Mouse (Mus musculus) myocyte (in vitro differentiated cells): ENCODE data around the gene Rnf186. TPM values are rescaled to one million over a fixed set of nuclear protein-coding genes. Genes with fewer than 3 reads are reported as not detected.

Experiments used
- H3K27me3 ChIP-seq: one replicate; pipeline ENCODE4 v1.6.1; 2011; ENCODE audit not compliant: control insufficient read depth, insufficient read depth, insufficient read length
- H3K36me3 ChIP-seq: one replicate; pipeline ENCODE4 v1.6.1; 2011; ENCODE audit not compliant: control insufficient read depth, insufficient read depth
- H3K4me2 ChIP-seq: one replicate; pipeline ENCODE4 v1.6.1; 2011; ENCODE audit warnings: low read depth, control low read depth
- H3K4me3 ChIP-seq: one replicate; pipeline ENCODE4 v1.5.1; 2011; ENCODE audit warnings: mild to moderate bottlenecking, control low read depth, moderate library complexity
- H3K79me2 ChIP-seq: one replicate; pipeline ENCODE4 v1.6.1; 2011; ENCODE audit not compliant: control insufficient read depth, insufficient read depth
- H3ac ChIP-seq: one replicate; pipeline ENCODE4 v1.6.1; 2011; ENCODE audit not compliant: control insufficient read depth, insufficient read length
- CEBPB ChIP-seq: IDR thresholded peaks from 2 replicates; pipeline ENCODE4 v1.6.1; 2011; ENCODE audit warnings: mild to moderate bottlenecking, moderate library complexity; ENCODE audit not compliant: poor library complexity, insufficient read depth, severe bottlenecking
- E2F4 ChIP-seq: IDR thresholded peaks from one replicate; pipeline ENCODE4 v1.6.1; 2011; ENCODE audit warnings: mild to moderate bottlenecking, control low read depth, moderate library complexity; ENCODE audit not compliant: insufficient read depth
- MAX ChIP-seq: IDR thresholded peaks from one replicate; pipeline ENCODE4 v1.6.1; 2011; ENCODE audit warnings: low read depth, mild to moderate bottlenecking, control low read depth
- MYOD1 ChIP-seq, 3 experiments: IDR thresholded peaks; one replicate each; pipeline ENCODE4 v1.6.1; 2011; ENCODE audit warnings: control low read depth in 2 of 3, low read depth in 2 of 3, mild to moderate bottlenecking in 2 of 3, moderate library complexity in 1 of 3; ENCODE audit not compliant: insufficient read length in 2 of 3, control insufficient read depth in 1 of 3
- MYOG ChIP-seq, 3 experiments: IDR thresholded peaks; one replicate each; pipeline ENCODE4 v1.6.1; 2011; ENCODE audit warnings: control low read depth in 2 of 3, low read depth in 2 of 3, mild to moderate bottlenecking in 2 of 3; ENCODE audit not compliant: insufficient read length in 2 of 3, control insufficient read depth in 1 of 3, insufficient read depth in 1 of 3
- POLR2A ChIP-seq: IDR thresholded peaks from one replicate; pipeline ENCODE4 v1.6.1; 2011; ENCODE audit warnings: low read depth, mild to moderate bottlenecking, control low read depth, moderate library complexity; ENCODE audit not compliant: insufficient read length
- POLR2AphosphoS2 ChIP-seq: IDR thresholded peaks from one replicate; pipeline ENCODE4 v1.6.1; 2011; ENCODE audit warnings: low read depth, control low read depth; ENCODE audit not compliant: insufficient read length
- REST ChIP-seq: IDR thresholded peaks from one replicate; pipeline ENCODE4 v1.6.1; 2011; ENCODE audit warnings: mild to moderate bottlenecking, control low read depth, moderate library complexity; ENCODE audit not compliant: insufficient read depth, insufficient read length
- SRF ChIP-seq: IDR thresholded peaks from one replicate; pipeline ENCODE4 v1.6.1; 2011; ENCODE audit warnings: low read depth; ENCODE audit not compliant: control insufficient read depth, insufficient read length
- TCF12 ChIP-seq: IDR thresholded peaks from one replicate; pipeline ENCODE4 v1.6.1; 2011; ENCODE audit warnings: mild to moderate bottlenecking, control low read depth; ENCODE audit not compliant: poor library complexity, insufficient read depth, severe bottlenecking
- TCF3 ChIP-seq: IDR thresholded peaks from one replicate; pipeline ENCODE4 v1.6.1; 2011; ENCODE audit warnings: low read depth, control low read depth; ENCODE audit not compliant: insufficient read length
- USF1 ChIP-seq: IDR thresholded peaks from one replicate; pipeline ENCODE4 v1.6.1; 2011; ENCODE audit warnings: low read depth, mild to moderate bottlenecking, control low read depth, moderate library complexity
- polyA plus RNA-seq: library from polyadenylated mRNA; unstranded; fragments of >200 nt; fragmentation: generic; extraction: Trizol; gene quantifications from one replicate; pipeline ENCODE4 v1.2.1, GENCODE M21; 2012; ENCODE audit warnings: missing spikeins

Rnf186 gene
- polyA plus RNA-seq, 1 experiment: not detected

- Histone ChIP-seq H3K4me2 (no peak overlapping the region), H3K4me3 (no peak overlapping the region), H3K79me2 (no peaks in the 10 kb centered on the region), H3K36me3 (no peaks in the 10 kb centered on the region), H3K27me3 (no peaks in the 10 kb centered on the region), H3ac (no peak overlapping the region)
- TF ChIP-seq POLR2AphosphoS2: no peak
- no peak for TF ChIP-seq POLR2A
- no peak for TF ChIP-seq TCF12
- TF ChIP-seq TCF3: no peak
- no peak for TF ChIP-seq REST
These were observed 31.7 kb downstream of the Rnf186 start for GRCm38 (mm10) chr4:138998611-138999010.

- no peak overlapping the region for H3K4me3 ChIP-seq
- no peaks in the 10 kb centered on the region for H3K79me2 ChIP-seq
- H3K36me3 ChIP-seq: no peaks in the 10 kb centered on the region
- TF ChIP-seq CEBPB: no peak
- TF ChIP-seq SRF: no peak
- no peak for TF ChIP-seq MAX
- no peak for TF ChIP-seq POLR2A
- TF ChIP-seq MYOG (IDR thresholded peaks at IDR 0.05; ENCODE audit: control insufficient read depth in 1 of 3, insufficient read depth in 1 of 3, insufficient read length in 2 of 3, low read depth in 2 of 3): no peak
- TF ChIP-seq TCF3: no peak
- no peak for TF ChIP-seq POLR2AphosphoS2
- TF ChIP-seq TCF12: no peak
- no peak for TF ChIP-seq MYOD1 (IDR thresholded peaks at IDR 0.05; ENCODE audit: control insufficient read depth in 1 of 3, insufficient read length in 2 of 3, low read depth in 2 of 3)
- no peak overlapping the region for H3ac ChIP-seq
- no peak overlapping the region for H3K4me2 ChIP-seq
- no peaks in the 10 kb centered on the region for H3K27me3 ChIP-seq
These were observed 34.1 kb downstream of the Rnf186 start for GRCm38 (mm10) chr4:139001026-139001425.

- no peaks in the 10 kb centered on the region for H3K79me2 ChIP-seq
- no peak overlapping the region for H3K4me2 ChIP-seq
- no peak overlapping the region for H3ac ChIP-seq
- H3K27me3 ChIP-seq: no peaks in the 10 kb centered on the region
- no peak overlapping the region for H3K4me3 ChIP-seq
- TF ChIP-seq MYOG (IDR thresholded peaks at IDR 0.05; ENCODE audit: control insufficient read depth in 1 of 3, insufficient read depth in 1 of 3, insufficient read length in 2 of 3, low read depth in 2 of 3) (no peak), TCF3 (no peak), USF1 (no peak), MAX (no peak), E2F4 (no peak), SRF (no peak), MYOD1 (IDR thresholded peaks at IDR 0.05; ENCODE audit: control insufficient read depth in 1 of 3, insufficient read length in 2 of 3, low read depth in 2 of 3) (no peak), POLR2AphosphoS2 (no peak), TCF12 (no peak), POLR2A (no peak), REST (no peak), CEBPB (no peak)
- H3K36me3 ChIP-seq: no peaks in the 10 kb centered on the region
These were observed 34.5 kb downstream of the Rnf186 start for GRCm38 (mm10) chr4:139001433-139001832.

GRCm38 (mm10) chr4:139004067-139004466 is 37.2 kb downstream of the Rnf186 start:
- no peaks in the 10 kb centered on the region for H3K79me2 ChIP-seq
- no peak overlapping the region for H3K4me2 ChIP-seq
- H3K27me3 ChIP-seq: no peaks in the 10 kb centered on the region
- H3K36me3 ChIP-seq: no peaks in the 10 kb centered on the region
- no peak overlapping the region for H3ac ChIP-seq
- H3K4me3 ChIP-seq: no peak overlapping the region
- TF ChIP-seq MYOG (IDR thresholded peaks at IDR 0.05; ENCODE audit: control insufficient read depth in 1 of 3, insufficient read depth in 1 of 3, insufficient read length in 2 of 3, low read depth in 2 of 3) (no peak), SRF (no peak), CEBPB (no peak), POLR2AphosphoS2 (no peak), MAX (no peak), POLR2A (no peak), MYOD1 (IDR thresholded peaks at IDR 0.05; ENCODE audit: control insufficient read depth in 1 of 3, insufficient read length in 2 of 3, low read depth in 2 of 3) (no peak), E2F4 (no peak), REST (no peak), USF1 (no peak), TCF12 (no peak), TCF3 (no peak)

GRCm38 (mm10) chr4:139005214-139005613 is 38.3 kb downstream of the Rnf186 start:
- no peak overlapping the region for H3ac ChIP-seq
- H3K79me2 ChIP-seq: no peaks in the 10 kb centered on the region
- TF ChIP-seq TCF3 (no peak), REST (no peak), USF1 (no peak), MAX (no peak), POLR2AphosphoS2 (no peak), POLR2A (no peak), E2F4 (no peak), TCF12 (no peak), SRF (no peak), CEBPB (no peak), MYOG (IDR thresholded peaks at IDR 0.05; ENCODE audit: control insufficient read depth in 1 of 3, insufficient read depth in 1 of 3, insufficient read length in 2 of 3, low read depth in 2 of 3) (no peak), MYOD1 (IDR thresholded peaks at IDR 0.05; ENCODE audit: control insufficient read depth in 1 of 3, insufficient read length in 2 of 3, low read depth in 2 of 3) (no peak)
- H3K4me3 ChIP-seq: no peak overlapping the region
- H3K27me3 ChIP-seq: no peaks in the 10 kb centered on the region
- H3K36me3 ChIP-seq: no peaks in the 10 kb centered on the region
- H3K4me2 ChIP-seq: no peak overlapping the region
